Mouse (Mus musculus) neural tube, embryonic 11.5 days (tissue): ENCODE data around the gene Sprn. TPM values are rescaled to one million over a fixed set of nuclear protein-coding genes. Genes with fewer than 3 reads are reported as not detected.

Source experiments
- ATAC-seq: fragments of 200-750 bp; cut with Nextera tagmentation; 2 replicates; pipeline ENCODE4 v1.8.0; 2017; ENCODE audit warnings: moderate number of reproducible peaks, mild to moderate bottlenecking, moderate TSS enrichment, moderate library complexity; ENCODE audit not compliant: insufficient read depth, low FRiP score, low TSS enrichment
- DNase-seq: peaks from one replicate; pipeline ENCODE4 v3.0.0-alpha.2; 2015; ENCODE audit warnings: low spot score
- H3K27ac ChIP-seq: fragments of 300-500 bp; sonication (generic); 2 replicates; pipeline ENCODE4 v1.5.1; 2014; ENCODE audit warnings: low read depth, mild to moderate bottlenecking, low read length
- H3K27me3 ChIP-seq: fragments of 300-500 bp; sonication (generic); 2 replicates; pipeline ENCODE4 v1.6.1; 2014; ENCODE audit warnings: mild to moderate bottlenecking, low read length, mixed read lengths; ENCODE audit not compliant: control insufficient read depth, insufficient read depth
- H3K36me3 ChIP-seq: fragments of 300-500 bp; sonication (generic); 2 replicates; pipeline ENCODE4 v1.6.1; 2014; ENCODE audit warnings: mild to moderate bottlenecking, low read length, moderate library complexity, mixed read lengths; ENCODE audit not compliant: control insufficient read depth, insufficient read depth
- H3K4me1 ChIP-seq: fragments of 300-500 bp; sonication (generic); 2 replicates; pipeline ENCODE4 v1.6.1; 2014; ENCODE audit warnings: low read length, mixed read lengths; ENCODE audit not compliant: control insufficient read depth, insufficient read depth
- H3K4me2 ChIP-seq: fragments of 300-500 bp; sonication (generic); 2 replicates; pipeline ENCODE4 v1.6.1; 2014; ENCODE audit warnings: low read depth, mild to moderate bottlenecking, moderate library complexity
- H3K4me3 ChIP-seq: fragments of 300-500 bp; sonication (generic); 2 replicates; pipeline ENCODE4 v1.5.1; 2014; ENCODE audit warnings: low read depth, low read length
- H3K9ac ChIP-seq: fragments of 300-500 bp; sonication (generic); 2 replicates; pipeline ENCODE4 v1.6.1; 2014; ENCODE audit warnings: mild to moderate bottlenecking, low read length
- H3K9me3 ChIP-seq: fragments of 300-500 bp; sonication (generic); 2 replicates; pipeline ENCODE4 v1.6.1; 2016; ENCODE audit warnings: low read length; ENCODE audit not compliant: control insufficient read depth
- WGBS: fragments of 180-500 bp; shearing (Covaris S2); extraction: QIAGEN DNeasy Blood & Tissue Kit; methylation state at CpG from one replicate; pipeline ENCODE4 v1.1.7; 2014; 5-methylcytosine and 5-hydroxymethylcytosine counted together
- polyA plus RNA-seq: library from polyadenylated mRNA; unstranded; fragments of >200 nt; fragmentation: Nextera tagmentation; extraction: Ambion mirVana; gene quantifications from 2 replicates; pipeline ENCODE4 v1.2.1, GENCODE M21; 2014

The Sprn gene
- polyA plus RNA-seq, 1 experiment from 2014 or later, result 1.2 TPM

GRCm38 (mm10) chr7:140167950-140168349 lies 13.3 kb upstream of the Sprn start:
- ATAC-seq (no peak), DNase-seq (no peak)
- 84% methylated on average over 1 of the region's 1 CpGs for WGBS
- H3K9me3 ChIP-seq, result no peaks in the 10 kb centered on the region
- H3K4me3 ChIP-seq, result no peak overlapping the region
- no peaks in the 10 kb centered on the region for H3K4me1 ChIP-seq
- no peak overlapping the region for H3K4me2 ChIP-seq
- no peaks in the 10 kb centered on the region for H3K36me3 ChIP-seq
- no peaks in the 10 kb centered on the region for H3K27me3 ChIP-seq
- H3K27ac ChIP-seq, result no peak overlapping the region
- H3K9ac ChIP-seq, result no peak overlapping the region

- no peak within 1 kb of the TSS for H3K27ac ChIP-seq
- H3K4me1 ChIP-seq, result no peaks in the 10 kb centered on the region
- H3K36me3 ChIP-seq, result no peaks in the 10 kb centered on the region
- H3K4me3 ChIP-seq, result no peak within 1 kb of the TSS
- no peak for DNase-seq
- no peaks in the 10 kb centered on the region for H3K9me3 ChIP-seq
- ATAC-seq, result no peak
- H3K9ac ChIP-seq, result no peak within 1 kb of the TSS
- no peak within 1 kb of the TSS for H3K4me2 ChIP-seq
- H3K27me3 ChIP-seq, result no peaks in the 10 kb centered on the region
- 79% methylated on average over 7 of the region's 7 CpGs for WGBS
These were observed 10.0 kb upstream of the Sprn start, which contains the start of gene Olfr522 for GRCm38 (mm10) chr7:140164664-140165063. Gene Olfr522 (minus strand): TSS chr7:140164764.

- H3K4me2 ChIP-seq, result no peak overlapping the region
- H3K9me3 ChIP-seq, result no peaks in the 10 kb centered on the region
- H3K27me3 ChIP-seq, result no peaks in the 10 kb centered on the region
- H3K9ac ChIP-seq, result no peak overlapping the region
- no peak for DNase-seq
- WGBS, result 66% methylated on average over 3 of the region's 3 CpGs
- H3K4me3 ChIP-seq, result no peak overlapping the region
- H3K4me1 ChIP-seq, result no peaks in the 10 kb centered on the region
- H3K36me3 ChIP-seq, result no peaks in the 10 kb centered on the region
- no peak for ATAC-seq
- H3K27ac ChIP-seq, result no peak overlapping the region
These were observed 5.7 kb upstream of the Sprn start for GRCm38 (mm10) chr7:140160363-140160762.

DNA sequence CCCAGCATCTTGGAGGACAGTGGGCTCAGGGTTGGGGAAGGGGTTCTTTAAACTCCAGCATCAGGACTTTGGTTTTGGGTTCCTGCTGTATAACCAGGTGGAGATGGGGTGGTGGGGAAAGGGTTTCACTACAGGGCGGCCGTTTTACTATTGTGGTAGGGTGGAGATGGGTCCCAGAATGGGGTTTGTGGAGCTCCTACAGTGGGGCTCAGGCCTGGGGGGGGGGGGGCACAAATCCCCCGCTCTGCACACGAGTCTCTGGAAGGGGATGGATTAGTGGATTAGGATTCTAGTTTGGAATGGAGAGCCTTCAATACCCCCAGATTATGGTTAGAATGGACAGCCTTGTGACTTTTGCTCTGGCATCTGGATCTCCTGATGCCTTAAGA lies 854 bp downstream of the Sprn start:
- H3K36me3 ChIP-seq, result no peaks in the 10 kb centered on the region
- 0 out of 2 replicates have a peak overlapping the region, but pooled peaks have one; percentile 23 for H3K4me3 ChIP-seq
- peak overlapping the region; percentile 52 for H3K4me2 ChIP-seq
- peak overlapping the region; percentile 49; the same call in 1 of the 2 replicates for H3K9ac ChIP-seq
- WGBS, result 24% methylated on average over 4 of the region's 4 CpGs
- DNase-seq (no peak), ATAC-seq (no peak; the same call in 1 of the 2 replicates)
- 0 out of 2 replicates have a peak, but pooled peaks cover 3% of the 10 kb centered on the region for H3K4me1 ChIP-seq
- H3K9me3 ChIP-seq, result no peaks in the 10 kb centered on the region
- peaks cover 11% of the 10 kb centered on the region for H3K27me3 ChIP-seq
- no peak overlapping the region for H3K27ac ChIP-seq

GRCm38 (mm10) chr7:140153383-140153782 lies 1.3 kb downstream of the Sprn start:
- Histone ChIP-seq H3K9me3 (no peaks in the 10 kb centered on the region), H3K27ac (no peak overlapping the region), H3K4me1 (0 out of 2 replicates have a peak, but pooled peaks cover 3% of the 10 kb centered on the region), H3K27me3 (peaks cover 11% of the 10 kb centered on the region), H3K36me3 (no peaks in the 10 kb centered on the region), H3K4me3 (0 out of 2 replicates have a peak overlapping the region, but pooled peaks have one; percentile 4), H3K9ac (peak overlapping the region; percentile 31; the same call in 1 of the 2 replicates), H3K4me2 (peak overlapping the region; percentile 30)
- 5% methylated on average over 26 of the region's 28 CpGs for WGBS
- peak; percentile 38; the same call in 1 of the 2 replicates for ATAC-seq
- peak; percentile 40 for DNase-seq

DNA sequence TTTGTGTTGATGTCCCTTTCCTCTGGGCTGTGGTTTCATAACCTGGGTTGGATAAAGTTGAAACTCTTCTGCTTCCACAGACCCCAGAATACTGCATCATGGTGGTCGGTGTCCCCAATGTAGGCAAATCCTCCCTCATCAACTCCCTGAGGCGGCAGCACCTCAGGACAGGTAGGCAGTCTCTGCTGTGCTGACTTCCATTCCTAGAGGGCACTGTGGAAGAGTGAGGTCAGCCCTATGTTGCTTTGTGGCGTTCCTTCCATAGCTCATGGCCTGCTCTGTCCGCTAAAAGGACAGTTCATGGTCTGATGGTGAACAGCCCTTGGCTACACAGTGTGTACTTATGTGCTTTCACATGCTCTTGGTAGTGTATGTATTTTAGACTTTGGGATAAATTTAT lies 10.1 kb downstream of the Sprn start:
- DNase-seq (no peak), ATAC-seq (no peak)
- no peak overlapping the region for H3K4me3 ChIP-seq
- H3K27me3 ChIP-seq, result no peaks in the 10 kb centered on the region
- H3K9ac ChIP-seq, result no peak overlapping the region
- no peaks in the 10 kb centered on the region for H3K4me1 ChIP-seq
- H3K36me3 ChIP-seq, result no peaks in the 10 kb centered on the region
- H3K27ac ChIP-seq, result no peak overlapping the region
- no peaks in the 10 kb centered on the region for H3K9me3 ChIP-seq
- H3K4me2 ChIP-seq, result no peak overlapping the region
- WGBS, result 89% methylated on average over 4 of the region's 4 CpGs

DNA sequence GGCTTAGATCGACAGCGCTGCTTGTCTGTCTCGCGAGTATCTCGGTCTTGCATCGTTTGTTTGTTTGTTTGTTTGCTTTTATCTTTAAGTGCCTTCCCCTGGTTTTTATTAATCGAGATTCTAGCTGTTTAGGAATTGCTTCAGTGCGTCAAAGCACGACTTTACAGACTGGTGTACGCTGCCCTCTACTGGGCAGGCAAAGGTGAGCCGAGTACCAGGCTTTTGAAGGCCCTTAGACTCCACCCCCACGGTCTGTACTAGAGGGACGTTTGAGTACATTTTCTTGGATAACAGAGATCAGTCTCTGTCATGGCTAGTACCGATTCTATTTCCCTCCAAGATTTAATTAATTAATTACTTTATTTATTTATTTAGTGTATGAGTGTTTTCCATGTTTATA lies 13.3 kb downstream of the Sprn start:
- H3K27me3 ChIP-seq, result no peaks in the 10 kb centered on the region
- ATAC-seq, result no peak
- H3K9ac ChIP-seq, result no peak overlapping the region
- no peaks in the 10 kb centered on the region for H3K36me3 ChIP-seq
- 7% methylated on average over 14 of the region's 14 CpGs for WGBS
- no peak overlapping the region for H3K4me2 ChIP-seq
- H3K4me3 ChIP-seq, result no peak overlapping the region
- H3K4me1 ChIP-seq, result 0 out of 2 replicates have a peak, but pooled peaks cover 5% of the 10 kb centered on the region
- no peak overlapping the region for H3K27ac ChIP-seq
- no peaks in the 10 kb centered on the region for H3K9me3 ChIP-seq
- DNase-seq, result peak; percentile 69

- 2% methylated on average over 8 of the region's 8 CpGs for WGBS
- peak overlapping the region; percentile 87 for H3K9ac ChIP-seq
- H3K27me3 ChIP-seq, result no peaks in the 10 kb centered on the region
- H3K27ac ChIP-seq, result no peak overlapping the region
- H3K36me3 ChIP-seq, result no peaks in the 10 kb centered on the region
- H3K9me3 ChIP-seq, result no peaks in the 10 kb centered on the region
- 0 out of 2 replicates have a peak, but pooled peaks cover 5% of the 10 kb centered on the region for H3K4me1 ChIP-seq
- ATAC-seq (no peak), DNase-seq (peak; percentile 32)
- H3K4me3 ChIP-seq, result peak overlapping the region; percentile 76
- peak overlapping the region; percentile 90 for H3K4me2 ChIP-seq
These were observed 16.7 kb downstream of the Sprn start for GRCm38 (mm10) chr7:140138021-140138310.

- H3K9ac ChIP-seq, result peak within 1 kb of the TSS; percentile 87
- WGBS, result 2% methylated on average over 39 of the region's 39 CpGs
- ATAC-seq (peak; percentile 97), DNase-seq (peak; percentile 96)
- H3K4me3 ChIP-seq, result peak within 1 kb of the TSS; percentile 76
- H3K27ac ChIP-seq, result no peak within 1 kb of the TSS
- 0 out of 2 replicates have a peak, but pooled peaks cover 5% of the 10 kb centered on the region for H3K4me1 ChIP-seq
- H3K27me3 ChIP-seq, result no peaks in the 10 kb centered on the region
- peak within 1 kb of the TSS; percentile 90 for H3K4me2 ChIP-seq
- H3K9me3 ChIP-seq, result no peaks in the 10 kb centered on the region
- H3K36me3 ChIP-seq, result no peaks in the 10 kb centered on the region
These were observed 17.3 kb downstream of the Sprn start, which contains the start of gene Mtg1 for GRCm38 (mm10) chr7:140137135-140138020. Gene Mtg1 (plus strand): TSS chr7:140137564.
